Mouse (Mus musculus) small intestine, adult 2 months (tissue): ENCODE data around the gene Rgcc.

Source experiments
- CTCF ChIP-seq: fragments of 200-500 bp; IDR thresholded peaks from 2 replicates; pipeline ENCODE4 v1.5.1; 2012; ENCODE audit warnings: low read depth, mild to moderate bottlenecking, control low read depth, inconsistent platforms, low read length, moderate library complexity, mixed read lengths; ENCODE audit not compliant: insufficient replicate concordance, insufficient read length; ENCODE audit errors: extremely low read depth
- POLR2A ChIP-seq: fragments of 200-500 bp; IDR thresholded peaks from 2 replicates; pipeline ENCODE4 v1.6.1; 2012; ENCODE audit warnings: low read depth, mild to moderate bottlenecking, control low read depth, inconsistent platforms, low read length, moderate library complexity

- TF ChIP-seq CTCF = no peak
- no peak for TF ChIP-seq POLR2A
Observed at GRCm38 (mm10) chr14:79287251-79287863, 14.1 kb downstream of the Rgcc start.
